Mouse (Mus musculus): ENCODE data around the gene St3gal5. TPM values are rescaled to one million over a fixed set of nuclear protein-coding genes. Genes with fewer than 3 reads are reported as not detected.

St3gal5 gene
- polyA plus RNA-seq, 1 experiment, result 31.6 TPM

- Histone ChIP-seq H3K4me3 (ENCODE audit: insufficient read depth, low read length) (no peak overlapping the region), H3K27ac (ENCODE audit: insufficient read depth, low read depth, low read length) (no peak overlapping the region), H3K4me1 (ENCODE audit: control insufficient read depth, insufficient read depth, low read length) (no peaks in the 10 kb centered on the region)
- TF ChIP-seq CTCF (IDR thresholded peaks at IDR 0.05; ENCODE audit: low read depth, low read length) (no peak), POLR2A (IDR thresholded peaks at IDR 0.05; ENCODE audit: borderline replicate concordance, low read depth, low read length) (no peak)
Observed at GRCm38 (mm10) chr6:72065988-72066387, 31.4 kb upstream of the St3gal5 start.

GRCm38 (mm10) chr6:72068436-72068835, 29.0 kb upstream of the St3gal5 start:
- no peak overlapping the region for H3K27ac ChIP-seq (ENCODE audit: insufficient read depth, low read depth, low read length)
- H3K4me3 ChIP-seq (ENCODE audit: insufficient read depth, low read length), result no peak overlapping the region
- no peaks in the 10 kb centered on the region for H3K4me1 ChIP-seq (ENCODE audit: control insufficient read depth, insufficient read depth, low read length)
- TF ChIP-seq POLR2A (IDR thresholded peaks at IDR 0.05; ENCODE audit: borderline replicate concordance, low read depth, low read length), result no peak
- TF ChIP-seq CTCF (IDR thresholded peaks at IDR 0.05; ENCODE audit: low read depth, low read length), result no peak

GRCm38 (mm10) chr6:72071281-72071870, 26.0 kb upstream of the St3gal5 start:
- H3K4me3 ChIP-seq (ENCODE audit: insufficient read depth, low read length), result no peak overlapping the region
- TF ChIP-seq CTCF (IDR thresholded peaks at IDR 0.05; ENCODE audit: low read depth, low read length) (no peak), POLR2A (IDR thresholded peaks at IDR 0.05; ENCODE audit: borderline replicate concordance, low read depth, low read length) (no peak)
- H3K27ac ChIP-seq (ENCODE audit: insufficient read depth, low read depth, low read length), result no peak overlapping the region
- H3K4me1 ChIP-seq (ENCODE audit: control insufficient read depth, insufficient read depth, low read length), result no peaks in the 10 kb centered on the region

GRCm38 (mm10) chr6:72073781-72074180, 23.6 kb upstream of the St3gal5 start:
- no peak overlapping the region for H3K4me3 ChIP-seq (ENCODE audit: insufficient read depth, low read length)
- no peaks in the 10 kb centered on the region for H3K4me1 ChIP-seq (ENCODE audit: control insufficient read depth, insufficient read depth, low read length)
- TF ChIP-seq CTCF (IDR thresholded peaks at IDR 0.05; ENCODE audit: low read depth, low read length), result no peak
- TF ChIP-seq POLR2A (IDR thresholded peaks at IDR 0.05; ENCODE audit: borderline replicate concordance, low read depth, low read length), result no peak
- H3K27ac ChIP-seq (ENCODE audit: insufficient read depth, low read depth, low read length), result no peak overlapping the region

- no peak for TF ChIP-seq CTCF (IDR thresholded peaks at IDR 0.05; ENCODE audit: low read depth, low read length)
- TF ChIP-seq POLR2A (IDR thresholded peaks at IDR 0.05; ENCODE audit: borderline replicate concordance, low read depth, low read length), result no peak
- no peak overlapping the region for H3K27ac ChIP-seq (ENCODE audit: insufficient read depth, low read depth, low read length)
- no peak overlapping the region for H3K4me3 ChIP-seq (ENCODE audit: insufficient read depth, low read length)
- H3K4me1 ChIP-seq (ENCODE audit: control insufficient read depth, insufficient read depth, low read length), result no peaks in the 10 kb centered on the region
Observed at GRCm38 (mm10) chr6:72076512-72076911, 20.9 kb upstream of the St3gal5 start.

DNA sequence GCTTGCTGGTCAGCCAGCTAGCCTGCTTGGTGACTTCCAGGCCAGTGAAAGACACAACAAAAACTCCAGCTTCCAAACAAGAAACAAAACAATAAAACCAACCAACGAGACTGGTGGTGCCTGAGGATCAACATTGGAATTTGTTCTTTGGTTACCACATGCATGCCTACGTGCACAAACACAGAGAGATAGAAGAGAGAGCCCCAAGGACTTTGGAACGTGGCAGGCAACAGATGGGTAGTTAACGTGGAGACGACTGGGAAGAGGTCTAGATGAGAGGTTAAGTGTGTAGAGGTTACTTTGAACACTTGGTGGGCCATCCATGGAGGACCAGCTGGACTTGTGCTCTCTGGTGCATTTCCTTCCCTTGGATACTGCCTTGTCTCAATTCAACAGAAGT, 19.2 kb upstream of the St3gal5 start:
- TF ChIP-seq CTCF (IDR thresholded peaks at IDR 0.05; ENCODE audit: low read depth, low read length), result no peak
- TF ChIP-seq POLR2A (IDR thresholded peaks at IDR 0.05; ENCODE audit: borderline replicate concordance, low read depth, low read length), result no peak
- no peaks in the 10 kb centered on the region for H3K4me1 ChIP-seq (ENCODE audit: control insufficient read depth, insufficient read depth, low read length)
- no peak overlapping the region for H3K27ac ChIP-seq (ENCODE audit: insufficient read depth, low read depth, low read length)
- no peak overlapping the region for H3K4me3 ChIP-seq (ENCODE audit: insufficient read depth, low read length)

- Histone ChIP-seq H3K27ac (ENCODE audit: insufficient read depth, low read depth, low read length) (no peak overlapping the region), H3K4me1 (ENCODE audit: control insufficient read depth, insufficient read depth, low read length) (no peaks in the 10 kb centered on the region), H3K4me3 (ENCODE audit: insufficient read depth, low read length) (no peak overlapping the region)
- TF ChIP-seq POLR2A (IDR thresholded peaks at IDR 0.05; ENCODE audit: borderline replicate concordance, low read depth, low read length) (no peak), CTCF (IDR thresholded peaks at IDR 0.05; ENCODE audit: low read depth, low read length) (no peak)
Observed at GRCm38 (mm10) chr6:72081318-72082024, 15.9 kb upstream of the St3gal5 start.

DNA sequence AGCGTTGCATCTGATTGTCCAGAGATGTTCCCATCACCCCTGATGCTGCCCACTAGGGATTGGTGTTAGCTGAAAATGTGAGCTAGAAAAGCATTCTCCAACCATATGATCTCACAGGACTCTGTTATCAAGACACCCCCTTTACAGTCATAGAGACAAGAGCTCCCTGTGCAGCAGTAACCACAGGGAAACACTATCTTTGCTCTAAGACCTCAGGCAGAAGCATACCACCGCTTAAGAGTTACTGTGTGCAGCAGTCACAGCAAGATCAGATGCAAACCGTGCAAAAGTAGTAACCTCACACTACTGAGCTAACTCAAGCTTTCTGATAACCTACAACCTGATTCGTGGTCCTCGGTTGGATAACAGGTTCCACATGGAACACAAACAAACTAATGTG, 10.0 kb upstream of the St3gal5 start:
- Histone ChIP-seq H3K27ac (ENCODE audit: insufficient read depth, low read depth, low read length) (no peak overlapping the region), H3K4me3 (ENCODE audit: insufficient read depth, low read length) (no peak overlapping the region), H3K4me1 (ENCODE audit: control insufficient read depth, insufficient read depth, low read length) (no peaks in the 10 kb centered on the region)
- TF ChIP-seq CTCF (IDR thresholded peaks at IDR 0.05; ENCODE audit: low read depth, low read length), result no peak
- no peak for TF ChIP-seq POLR2A (IDR thresholded peaks at IDR 0.05; ENCODE audit: borderline replicate concordance, low read depth, low read length)

DNA sequence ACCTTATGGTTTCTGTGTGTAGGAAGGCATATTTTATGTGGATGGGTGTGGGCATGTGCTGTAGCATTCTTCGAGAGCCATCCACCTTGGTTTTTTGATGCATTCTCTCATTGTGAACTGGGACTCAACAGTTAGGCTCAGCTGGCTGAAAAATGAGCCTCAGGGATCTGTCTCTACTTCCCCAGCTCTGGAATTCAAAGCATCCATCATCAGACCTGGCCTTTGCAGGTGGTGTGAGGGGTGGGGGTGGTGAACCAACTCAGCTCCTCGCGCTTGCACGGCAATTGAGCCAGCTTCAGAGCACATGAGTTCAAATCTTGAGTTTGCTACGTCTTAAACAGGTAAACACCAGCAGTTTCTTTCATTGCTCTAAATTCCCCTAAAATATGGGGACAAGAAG, 7.5 kb upstream of the St3gal5 start:
- H3K4me1 ChIP-seq (ENCODE audit: control insufficient read depth, insufficient read depth, low read length), result peaks cover 12% of the 10 kb centered on the region
- no peak overlapping the region for H3K27ac ChIP-seq (ENCODE audit: insufficient read depth, low read depth, low read length)
- no peak for TF ChIP-seq CTCF (IDR thresholded peaks at IDR 0.05; ENCODE audit: low read depth, low read length)
- no peak for TF ChIP-seq POLR2A (IDR thresholded peaks at IDR 0.05; ENCODE audit: borderline replicate concordance, low read depth, low read length)
- no peak overlapping the region for H3K4me3 ChIP-seq (ENCODE audit: insufficient read depth, low read length)

DNA sequence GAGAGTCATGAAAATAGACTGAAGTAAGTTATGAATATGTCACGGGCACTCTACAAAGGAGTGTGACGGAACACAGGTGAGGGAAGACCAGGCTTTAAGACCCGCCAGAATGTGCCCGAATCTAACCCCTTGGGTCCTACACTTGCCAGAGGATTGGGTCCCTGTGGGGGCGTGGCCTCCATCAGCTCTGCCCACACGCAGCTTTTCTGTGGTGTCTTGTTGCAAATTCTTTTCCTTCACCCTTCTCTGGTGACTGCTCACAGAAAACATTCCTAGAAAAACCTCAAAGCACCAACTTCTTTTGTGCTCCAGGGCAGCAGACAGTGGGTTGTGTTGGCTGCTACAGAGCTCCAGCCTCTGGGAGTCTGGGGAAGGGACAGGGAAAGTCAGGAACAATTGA, 6.4 kb upstream of the St3gal5 start:
- H3K27ac ChIP-seq (ENCODE audit: insufficient read depth, low read depth, low read length), result no peak overlapping the region
- TF ChIP-seq CTCF (IDR thresholded peaks at IDR 0.05; ENCODE audit: low read depth, low read length) (no peak), POLR2A (IDR thresholded peaks at IDR 0.05; ENCODE audit: borderline replicate concordance, low read depth, low read length) (no peak)
- no peak overlapping the region for H3K4me3 ChIP-seq (ENCODE audit: insufficient read depth, low read length)
- H3K4me1 ChIP-seq (ENCODE audit: control insufficient read depth, insufficient read depth, low read length), result peaks cover 18% of the 10 kb centered on the region
